Mouse (Mus musculus) cerebellum, postnatal 4 days (tissue): ENCODE measurements at regions not wholly inside any gene's neighbourhood (a gene's known extent, or its start where the extent isn't known, plus 50 kb on each side); places are given as distances from the start of the nearest gene placed in this dataset.

ENCODE experiments used
- DNase-seq, 2 experiments: peaks; one replicate each; pipeline ENCODE4 v3.0.0; 2022; ENCODE audit warnings: low spot score in 2 of 2, mixed read lengths in 1 of 2

DNA sequence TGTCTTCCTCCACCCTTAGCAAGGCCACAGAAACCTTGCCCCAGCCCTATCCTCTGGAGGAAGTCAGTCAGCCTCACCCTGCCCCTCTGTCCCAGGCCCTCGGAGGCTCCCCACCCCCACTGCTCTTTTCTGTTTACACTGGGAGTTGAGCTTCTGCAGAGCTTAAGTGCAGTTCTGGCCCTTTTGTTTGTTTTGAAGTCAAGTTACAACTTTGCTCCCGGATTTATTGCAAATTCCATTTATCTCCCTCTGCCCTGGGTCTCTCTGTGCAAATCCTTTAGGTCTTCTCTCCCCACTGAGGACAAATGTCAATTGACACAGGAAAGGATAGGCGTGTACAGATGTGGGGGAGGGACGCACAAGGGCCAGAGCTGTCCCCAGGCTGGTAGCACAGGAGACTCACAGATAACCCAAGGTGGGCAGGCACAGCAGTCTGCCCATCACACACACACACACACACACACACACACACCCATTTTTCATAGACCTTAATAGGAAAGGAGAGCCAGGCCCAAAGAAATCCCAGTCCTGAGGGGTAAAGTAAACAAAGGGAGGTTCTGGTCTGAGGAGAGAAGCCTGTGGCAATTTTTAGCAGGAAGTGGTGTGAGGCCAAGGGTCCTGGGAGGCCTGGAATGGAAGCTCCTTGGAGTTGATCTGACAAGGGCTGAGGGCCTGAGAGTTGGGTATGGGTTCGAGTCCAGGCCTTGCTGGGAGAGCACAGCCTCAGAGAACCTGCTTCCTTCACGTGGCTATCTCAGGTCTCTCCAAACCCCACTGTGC, 167.9 kb downstream of the Zfp36l1 start:
- DNase-seq: no peak

DNA sequence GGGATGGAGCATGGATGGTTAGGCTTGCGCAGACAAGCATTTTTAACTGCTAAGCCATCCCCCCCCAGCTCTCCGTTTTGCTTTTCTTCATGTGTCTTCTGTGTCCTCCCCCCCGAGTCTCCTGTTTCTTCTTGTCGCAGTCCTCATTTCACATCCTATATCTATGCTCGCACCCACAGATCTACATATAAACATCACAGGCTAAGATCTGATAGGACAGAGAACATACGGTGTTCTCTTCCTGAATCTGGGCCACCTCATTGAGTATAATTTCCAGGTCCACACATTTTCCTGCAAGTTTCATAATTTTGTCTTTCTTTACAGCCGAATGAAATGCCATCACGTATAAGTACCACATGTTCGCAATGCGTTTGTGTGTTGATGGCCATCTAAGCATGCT, 168.7 kb downstream of the Zfp36l1 start:
- no peak for DNase-seq

DNA sequence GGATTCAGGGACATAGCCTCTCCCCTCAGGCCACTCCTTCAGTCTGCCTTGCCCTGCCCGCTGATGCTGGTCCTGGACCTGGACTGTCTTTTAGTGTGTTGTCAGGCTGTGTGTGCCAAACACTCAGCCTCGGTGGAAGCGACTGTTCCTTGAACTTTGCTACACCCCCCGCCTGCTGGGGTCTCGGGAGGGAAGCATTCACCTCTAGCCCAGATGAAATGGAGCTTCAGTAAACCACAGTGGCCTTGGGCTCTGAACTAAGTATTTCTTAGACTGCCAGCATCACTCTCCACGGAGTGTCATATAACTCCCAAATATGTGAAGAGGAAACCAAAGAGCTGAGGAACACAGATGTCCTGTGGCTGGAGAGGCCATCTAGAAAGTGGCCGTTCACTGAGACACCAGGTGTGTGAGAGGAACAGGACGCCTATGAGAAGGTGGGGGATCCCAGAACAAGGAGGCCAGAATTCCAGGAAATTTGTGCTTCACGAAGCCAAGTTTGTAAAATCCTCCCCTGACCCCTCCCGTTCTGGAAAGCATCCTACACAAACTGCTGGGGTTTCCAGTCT, 170.2 kb downstream of the Zfp36l1 start:
- DNase-seq: no peak

DNA sequence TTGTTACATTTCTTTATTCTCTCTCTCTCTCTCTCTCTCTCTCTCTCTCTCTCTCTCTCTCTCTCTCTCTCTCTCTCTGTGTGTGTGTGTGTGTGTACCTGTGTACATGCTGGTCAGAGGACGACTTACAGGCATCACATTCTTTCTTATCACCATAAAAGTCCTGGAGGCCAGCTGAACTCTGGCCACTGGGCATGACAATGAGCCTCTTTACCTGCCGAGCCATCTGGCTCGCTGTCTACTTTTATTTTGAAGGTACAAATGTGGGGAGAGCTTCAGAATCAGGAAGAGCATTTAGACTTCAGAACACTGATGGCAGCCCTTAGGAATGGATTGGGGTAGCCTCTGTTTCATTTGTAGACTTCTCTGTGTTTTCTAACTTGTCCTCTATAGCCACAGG, 171.0 kb downstream of the Zfp36l1 start:
- no peak for DNase-seq

DNA sequence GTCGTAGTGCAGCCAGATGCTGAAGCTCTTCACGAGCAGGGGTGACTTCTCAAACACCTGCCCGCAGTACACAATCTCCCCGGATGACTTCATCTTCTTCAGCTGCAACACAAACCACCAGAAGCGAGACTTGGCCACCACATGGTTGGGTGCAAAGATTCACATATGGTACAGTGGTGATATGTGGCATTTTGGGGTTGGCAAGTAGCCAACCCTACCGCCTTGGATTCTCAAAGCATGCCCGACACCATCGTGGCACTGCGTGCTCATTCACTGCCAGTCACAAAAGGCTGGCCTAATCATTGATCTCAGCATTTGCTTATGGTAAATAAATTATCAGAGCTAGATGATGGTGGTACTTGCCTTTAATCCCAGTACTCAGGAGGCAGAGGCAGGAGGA, 173.4 kb downstream of the Zfp36l1 start:
- DNase-seq: no peak

DNA sequence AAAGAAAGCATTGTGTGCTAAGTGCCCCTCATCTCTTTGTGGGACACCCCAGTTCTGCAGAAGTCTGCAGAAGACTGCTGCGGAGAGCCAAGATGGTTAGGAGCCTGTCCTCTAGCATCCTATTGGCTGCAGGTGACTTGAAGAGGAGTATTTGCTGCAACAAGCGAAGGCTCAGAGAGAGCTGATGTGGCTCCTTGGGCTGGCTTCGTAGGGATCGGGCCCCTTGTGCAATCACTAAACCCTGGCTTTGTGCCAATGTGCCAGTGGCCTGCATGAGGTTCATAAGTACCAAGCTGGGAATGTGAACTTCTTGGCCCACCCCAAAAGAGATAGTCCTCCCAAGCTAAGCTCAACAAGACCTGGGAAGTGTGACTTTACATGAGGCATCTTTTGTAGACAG, 174.9 kb downstream of the Zfp36l1 start:
- no peak for DNase-seq

DNA sequence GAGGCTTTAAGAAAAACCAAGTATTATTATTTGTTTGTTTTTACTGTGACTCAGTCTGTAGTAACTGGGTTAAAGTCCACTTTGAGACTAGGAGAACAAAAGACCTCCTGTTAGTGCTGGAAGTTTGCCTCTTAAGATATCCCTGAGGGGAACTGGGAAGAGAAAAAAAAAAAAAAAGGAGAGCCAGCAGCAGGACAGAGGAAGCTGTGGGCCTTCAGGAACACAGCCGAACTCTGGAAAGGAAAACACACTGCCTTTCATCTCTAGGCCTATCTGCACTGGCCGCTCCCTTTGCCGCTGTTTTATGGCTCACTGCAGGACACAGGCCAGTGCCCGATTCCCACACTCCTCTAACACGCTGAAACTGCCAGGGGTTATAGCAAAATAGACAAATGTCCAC, 176.1 kb downstream of the Zfp36l1 start:
- no peak for DNase-seq

DNA sequence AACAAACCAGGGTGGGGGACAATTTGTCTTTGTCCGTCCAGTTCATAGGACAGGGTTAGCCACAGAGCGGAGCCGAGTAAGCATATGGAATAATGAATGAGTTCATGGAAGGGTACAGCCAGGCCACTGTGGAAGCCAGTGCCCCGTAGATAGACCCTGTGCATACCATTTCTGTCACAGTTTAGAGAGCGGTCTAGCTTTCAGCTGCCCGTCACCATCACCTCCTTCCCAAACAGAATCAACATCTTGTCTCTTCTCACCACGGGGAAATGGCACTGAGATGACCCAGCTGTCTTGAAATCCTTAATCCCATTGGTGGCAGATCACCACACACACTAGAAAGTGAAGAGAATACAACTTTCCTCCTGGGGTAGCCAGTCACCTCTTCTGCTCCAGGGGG, 178.7 kb downstream of the Zfp36l1 start:
- no peak for DNase-seq

DNA sequence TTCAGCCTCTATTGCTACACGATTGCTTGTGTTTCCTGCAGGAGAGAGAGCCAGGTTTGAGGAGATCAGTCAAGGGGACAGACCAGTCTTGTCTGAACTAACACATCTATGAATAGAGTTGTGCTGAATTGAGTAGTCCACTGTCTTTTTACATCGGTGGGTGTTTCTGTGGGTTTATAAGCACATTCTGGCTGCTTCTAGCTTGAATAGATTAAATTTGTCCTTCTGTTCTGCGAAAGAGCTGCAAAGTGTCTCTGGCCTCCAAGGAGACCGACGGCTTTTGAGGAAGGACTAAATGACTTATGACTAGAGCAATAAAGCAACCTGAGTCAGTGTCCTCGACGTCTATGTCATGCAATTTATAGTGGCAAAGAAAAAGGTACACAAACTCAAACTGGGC, 179.9 kb downstream of the Zfp36l1 start:
- no peak for DNase-seq

DNA sequence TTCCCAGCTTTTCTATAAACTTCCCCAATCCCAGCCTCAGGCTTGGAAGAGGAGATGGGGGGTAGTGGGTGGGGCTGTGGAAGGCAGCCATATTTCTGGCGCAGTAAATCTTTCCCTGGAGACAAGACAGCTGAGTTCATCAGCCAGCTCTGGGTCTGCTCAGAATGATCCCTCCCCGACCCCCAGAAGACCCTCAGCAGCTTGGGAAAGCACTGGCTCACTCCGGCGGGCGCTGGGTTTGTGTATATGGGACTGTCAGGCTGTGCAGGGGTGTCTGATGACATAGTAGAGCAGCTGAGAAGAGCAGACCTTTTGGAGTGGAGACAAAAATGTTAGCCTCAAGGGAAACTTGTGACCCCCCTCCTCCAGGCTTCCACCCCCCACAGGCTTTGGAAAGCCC, 181.4 kb downstream of the Zfp36l1 start:
- no peak for DNase-seq

DNA sequence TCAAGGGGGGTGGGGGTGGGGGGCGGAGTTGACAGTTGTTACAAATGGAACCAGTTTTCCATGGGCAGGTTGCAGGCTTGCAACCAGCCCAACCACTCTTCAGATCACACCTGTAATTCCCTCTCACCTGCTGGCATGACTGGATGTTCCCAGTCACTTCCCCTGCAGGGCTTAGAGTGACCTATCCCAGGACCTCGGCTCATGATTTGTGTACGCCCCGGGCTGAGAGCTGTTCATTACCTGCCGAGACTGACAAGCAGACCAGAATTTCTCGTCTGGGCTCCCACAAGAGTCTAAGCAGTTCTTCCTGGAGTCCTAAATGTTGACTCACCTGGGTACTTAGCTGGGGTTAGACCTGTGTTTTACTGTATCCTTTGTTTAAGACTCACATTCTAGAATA, 183.0 kb downstream of the Zfp36l1 start:
- DNase-seq: no peak

DNA sequence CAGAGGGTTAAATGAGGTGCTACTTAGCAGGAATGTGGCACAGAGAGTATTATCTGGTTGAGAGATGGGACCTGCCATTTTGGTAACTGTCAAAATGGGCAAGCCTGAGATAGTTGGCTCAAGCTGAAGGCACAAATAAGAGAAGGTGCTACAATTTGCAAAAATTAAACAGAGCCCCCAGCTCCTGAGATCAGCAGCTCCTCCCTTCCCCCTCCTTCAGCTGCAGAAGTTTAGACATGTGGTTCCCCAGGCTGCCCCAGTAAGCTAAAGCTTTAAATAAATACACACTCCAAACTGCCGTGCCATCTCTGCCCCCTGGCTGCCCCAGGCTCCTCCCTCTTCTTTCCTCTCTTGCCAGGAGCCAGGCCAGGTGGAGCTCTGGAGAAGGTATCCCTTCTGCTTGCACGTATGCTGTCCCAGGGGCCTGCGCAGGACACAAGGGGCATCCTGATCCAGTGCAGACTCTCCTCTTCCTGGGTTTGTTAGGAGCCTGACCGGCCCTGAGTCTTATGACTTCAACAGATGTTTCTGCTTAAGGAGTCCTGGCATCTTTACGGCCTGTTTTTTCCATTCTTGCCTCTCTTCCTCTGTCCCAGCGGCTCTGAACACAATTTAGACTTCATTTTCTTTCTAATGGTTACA, 184.0 kb downstream of the Zfp36l1 start:
- DNase-seq: no peak

DNA sequence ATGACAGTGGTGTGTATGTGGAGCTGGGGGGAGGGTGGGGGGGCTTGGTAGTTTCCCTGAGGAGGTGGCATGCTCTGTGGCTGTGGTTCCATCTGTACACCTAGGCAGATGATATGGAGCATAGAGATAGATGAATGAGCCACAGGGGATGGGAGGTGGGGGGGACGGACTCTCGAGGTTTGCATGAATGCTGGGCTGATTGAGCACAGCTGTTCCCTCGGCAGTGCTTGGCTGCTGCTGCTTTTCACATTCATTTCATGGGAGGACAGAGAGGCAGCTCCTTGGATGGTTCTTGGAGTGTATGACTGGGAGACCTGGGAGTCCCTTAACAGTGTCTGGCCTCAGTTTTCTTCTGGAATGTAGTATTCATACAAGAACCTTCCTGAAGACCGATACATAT, 184.5 kb downstream of the Zfp36l1 start:
- no peak for DNase-seq

DNA sequence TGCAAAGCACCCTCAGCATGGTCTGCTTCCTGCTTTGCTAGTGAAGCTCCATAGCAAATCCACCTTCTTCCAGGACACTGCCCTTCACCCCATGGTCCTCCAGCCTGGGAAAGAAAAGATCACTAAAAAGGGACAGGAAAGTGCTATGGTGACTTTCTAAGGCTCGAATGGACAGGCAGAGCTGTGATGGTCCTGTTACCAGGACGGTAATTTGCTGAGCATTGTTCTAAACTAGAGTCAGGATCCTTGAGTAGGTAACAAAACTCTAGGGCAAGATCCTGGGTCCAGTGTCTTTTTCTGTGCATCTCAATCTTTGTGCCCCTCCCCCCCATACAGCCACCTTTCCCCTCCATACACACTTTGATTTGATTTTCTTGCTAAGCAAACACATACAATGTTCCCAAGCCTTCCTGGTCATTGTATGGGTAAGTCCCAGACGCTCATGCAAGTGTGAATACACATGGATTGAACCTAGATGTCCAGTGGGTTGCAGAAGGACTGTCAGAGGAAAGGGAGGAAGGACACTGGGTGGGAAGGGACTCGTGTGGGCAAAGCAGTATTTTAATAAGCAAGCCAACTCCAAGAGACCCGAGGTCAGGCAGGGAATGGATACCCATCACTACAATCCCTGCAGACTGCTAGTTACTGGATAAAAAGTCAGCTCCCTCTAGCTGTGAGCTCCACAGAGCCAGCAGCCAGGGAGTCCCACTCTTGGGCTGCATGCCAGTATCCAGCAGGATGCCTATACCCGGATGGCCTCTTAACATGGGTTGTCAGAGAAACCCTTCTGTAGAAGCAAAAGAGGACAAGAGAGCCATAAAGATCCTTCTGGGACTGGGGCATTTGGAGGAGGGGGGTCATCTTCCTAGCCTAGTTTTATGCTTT, 186.9 kb downstream of the Zfp36l1 start:
- peak in 1 of 2 experiments; percentile 55 for DNase-seq

DNA sequence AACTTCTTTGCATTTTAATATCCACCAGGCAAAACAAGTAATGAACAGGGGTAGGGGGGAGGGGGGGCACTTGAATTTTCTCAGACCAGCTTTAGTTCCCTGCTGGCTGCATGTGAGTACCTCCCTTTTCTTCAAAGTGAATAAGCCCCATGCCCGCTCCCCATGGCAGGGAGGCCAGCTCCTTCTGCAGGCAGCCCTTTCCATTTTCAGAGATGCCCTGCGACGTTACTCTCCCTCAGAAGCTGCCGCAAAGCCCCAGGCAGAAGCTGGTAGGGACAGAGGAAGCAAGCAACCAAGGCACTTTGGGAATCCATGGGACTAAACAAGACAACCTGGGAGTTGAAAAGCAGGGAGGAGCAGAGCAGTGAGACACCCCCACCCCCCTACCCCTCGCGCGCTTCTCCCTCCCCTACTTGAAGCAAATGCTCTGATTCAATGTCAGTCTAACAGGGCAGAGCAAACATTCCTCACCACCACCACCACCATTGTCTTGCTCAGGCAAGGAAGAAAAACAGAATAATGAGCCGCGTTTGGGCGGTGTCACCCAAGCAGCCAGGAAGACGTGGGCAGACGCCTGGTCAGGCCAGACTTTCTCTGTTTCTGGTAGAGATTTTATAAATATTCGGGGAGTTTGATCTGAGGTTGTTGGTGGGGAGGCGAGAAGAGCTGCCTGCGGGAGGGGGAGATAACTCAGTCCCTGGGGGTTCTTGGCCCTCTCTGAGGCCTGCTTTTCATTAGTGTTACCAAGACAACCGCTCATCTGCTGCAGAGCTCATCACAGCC, 187.7 kb downstream of the Zfp36l1 start:
- peak in 1 of 2 experiments; percentile 36 for DNase-seq

DNA sequence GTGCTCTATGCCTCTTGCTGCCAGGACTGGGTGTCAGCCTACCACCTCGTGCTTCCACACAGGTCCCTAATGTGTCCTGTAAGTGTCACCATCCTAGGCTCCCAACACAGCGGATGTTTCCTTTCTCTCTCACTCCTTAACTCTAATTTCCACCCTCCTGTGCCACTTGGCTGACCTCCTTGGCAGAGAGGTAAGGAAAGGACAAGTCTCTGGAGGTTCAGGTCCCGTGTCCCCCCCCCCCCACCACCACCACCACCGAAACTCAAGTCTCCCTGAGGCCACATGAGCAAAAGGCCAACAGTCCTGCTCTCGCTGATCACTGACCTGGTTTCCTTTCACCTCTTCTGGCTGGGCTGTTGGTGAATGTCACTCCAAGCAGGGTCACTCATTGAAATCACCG, 189.0 kb downstream of the Zfp36l1 start:
- DNase-seq: no peak

DNA sequence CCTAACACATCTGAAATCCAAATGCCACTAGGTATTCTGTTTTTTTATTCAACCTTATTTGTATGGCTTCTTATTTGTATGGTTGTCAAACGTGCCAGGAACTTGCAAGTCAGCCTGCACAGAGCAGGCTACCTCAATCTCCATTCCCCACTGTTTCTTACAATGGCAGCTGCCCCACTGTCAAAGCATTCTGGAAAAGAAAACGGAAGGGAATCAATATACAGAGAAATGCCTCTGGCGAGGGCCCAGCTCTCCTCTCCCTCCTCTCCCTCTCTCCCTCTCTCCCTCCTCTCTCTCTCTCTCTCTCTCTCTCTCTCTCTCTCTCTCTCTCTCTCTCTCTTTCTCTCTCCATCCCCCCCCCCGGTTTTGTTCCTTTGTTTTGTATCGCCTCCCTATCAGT, 191.0 kb downstream of the Zfp36l1 start:
- no peak for DNase-seq

DNA sequence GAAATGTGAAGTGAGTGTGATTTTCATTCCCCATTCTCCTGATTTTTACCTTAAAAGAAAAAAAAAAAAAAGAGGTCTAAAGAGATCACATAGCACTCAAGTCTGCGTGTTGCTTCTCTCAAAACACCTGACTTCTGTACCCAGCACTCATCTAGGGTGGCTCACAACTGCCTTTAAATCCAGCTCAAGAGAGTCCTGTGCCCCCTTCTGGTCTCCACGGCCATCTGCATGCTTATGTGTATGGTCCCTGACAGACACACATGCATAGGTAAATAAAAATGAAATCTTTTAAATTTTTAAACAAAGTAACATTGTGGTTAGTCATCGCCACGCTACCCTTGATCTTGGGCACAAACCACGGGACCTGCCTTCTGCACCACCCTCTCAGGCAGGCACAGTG, 193.8 kb downstream of the Zfp36l1 start:
- DNase-seq: no peak

DNA sequence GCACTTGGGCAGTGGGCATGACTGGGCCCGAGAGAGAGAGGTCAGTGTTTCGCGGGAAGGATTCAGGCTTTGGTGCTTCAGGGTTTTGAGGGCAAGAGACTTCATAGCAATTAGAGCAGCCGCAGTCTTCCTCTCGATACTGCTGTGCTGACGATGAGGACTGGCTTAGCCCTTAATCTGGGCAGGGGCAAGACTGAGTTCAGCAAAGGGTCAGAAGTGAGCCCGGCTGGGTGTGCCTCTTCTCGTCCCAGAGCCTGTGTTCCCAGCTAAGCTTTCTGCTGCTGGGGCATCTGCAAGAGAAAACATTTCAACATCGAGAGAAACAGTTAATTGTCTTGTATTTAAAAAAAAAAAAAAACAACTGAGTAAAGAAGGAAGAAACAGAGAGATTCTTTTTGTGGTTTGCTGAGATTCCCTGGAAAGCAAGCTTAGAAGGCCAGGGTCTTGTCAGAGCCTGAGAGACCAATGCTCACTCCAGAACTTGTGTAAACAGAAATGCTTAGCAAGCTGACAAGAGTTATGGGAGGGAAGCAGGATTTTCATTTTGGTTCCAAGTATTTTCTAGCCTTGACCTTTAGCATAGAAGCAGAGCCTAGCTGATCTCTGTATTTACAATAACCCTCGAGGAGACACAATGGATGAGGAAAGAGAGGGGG, 195.1 kb downstream of the Zfp36l1 start:
- DNase-seq: no peak

DNA sequence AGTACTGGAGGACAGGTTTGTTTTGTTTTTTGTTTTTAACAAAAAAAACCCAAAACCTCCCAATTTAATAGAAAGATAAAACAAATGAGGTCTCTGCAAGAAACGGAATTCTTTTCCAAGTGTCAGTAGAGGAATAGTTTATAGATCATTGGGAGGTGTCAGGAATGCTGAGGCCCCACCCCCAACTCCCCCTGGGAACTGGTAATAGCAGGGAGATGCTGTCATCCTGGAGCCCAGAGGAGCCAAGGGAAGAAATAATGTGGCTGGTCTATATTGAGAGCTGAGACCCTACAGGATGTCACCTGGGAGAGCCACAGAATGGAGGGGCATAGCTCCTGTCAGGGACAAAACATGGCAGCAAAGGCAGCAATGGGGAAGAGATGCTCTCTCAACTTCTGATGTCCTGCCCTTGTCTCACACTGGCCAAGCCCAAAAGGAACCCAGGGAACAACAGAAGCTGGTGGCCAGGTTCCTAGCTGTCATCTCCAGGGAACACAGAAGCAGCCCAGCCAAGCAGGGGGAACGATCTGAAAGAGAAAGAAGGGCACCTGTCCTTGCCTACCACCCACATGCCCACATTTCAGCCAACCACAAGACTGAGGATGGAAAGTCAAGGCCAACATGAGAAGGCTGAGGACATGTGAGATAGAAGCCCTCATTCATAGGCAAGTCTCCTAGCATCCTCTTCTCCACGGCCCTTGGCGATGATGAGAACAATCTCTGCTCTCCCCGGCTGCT, 195.7 kb downstream of the Zfp36l1 start:
- no peak for DNase-seq
